Mouse (Mus musculus) spleen, adult 2 months (tissue): Measurements from ENCODE around the gene Sec22b. TPM values are rescaled to one million over a fixed set of nuclear protein-coding genes. Genes with fewer than 3 reads are reported as not detected.

Experiments
- DNase-seq, 2 experiments: peaks; one replicate each; pipeline versions ENCODE4 v3.0.0 to v3.0.0-alpha.2; 2012 to 2021; ENCODE audit warnings: low spot score in 2 of 2, low read depth in 1 of 2
- H3K27ac ChIP-seq: fragments of 200-500 bp; 2 replicates; pipeline ENCODE4 v1.5.1; 2012; ENCODE audit warnings: low read length, inconsistent platforms; ENCODE audit not compliant: insufficient read depth
- H3K27me3 ChIP-seq: fragments of 200-500 bp; 2 replicates; pipeline ENCODE4 v1.6.1; 2012; ENCODE audit warnings: mild to moderate bottlenecking, moderate library complexity, low read length, inconsistent platforms; ENCODE audit not compliant: control insufficient read depth, insufficient read depth
- H3K36me3 ChIP-seq: fragments of 200-500 bp; 2 replicates; pipeline ENCODE4 v1.6.1; 2012; ENCODE audit warnings: mild to moderate bottlenecking, low read length, inconsistent platforms; ENCODE audit not compliant: control insufficient read depth, insufficient read depth
- H3K4me1 ChIP-seq: fragments of 200-500 bp; 2 replicates; pipeline ENCODE4 v1.6.1; 2011; ENCODE audit warnings: inconsistent platforms; ENCODE audit not compliant: control insufficient read depth, insufficient read depth, insufficient read length
- H3K4me3 ChIP-seq: fragments of 200-500 bp; 2 replicates; pipeline ENCODE4 v1.5.1; 2011; ENCODE audit warnings: mild to moderate bottlenecking, inconsistent platforms; ENCODE audit not compliant: insufficient read depth, insufficient read length; ENCODE audit errors: extremely low read depth
- CTCF ChIP-seq: fragments of 200-500 bp; IDR thresholded peaks from 2 replicates; pipeline ENCODE4 v1.5.1; 2011; ENCODE audit warnings: mild to moderate bottlenecking, inconsistent platforms; ENCODE audit not compliant: insufficient read depth, insufficient read length, insufficient replicate concordance; ENCODE audit errors: extremely low read depth
- POLR2A ChIP-seq: fragments of 200-500 bp; IDR thresholded peaks from 2 replicates; pipeline ENCODE4 v1.6.1; 2011; ENCODE audit warnings: low read depth, low read length, inconsistent platforms
- WGBS: fragments of 180-500 bp; shearing (Covaris S2); methylation state at CpG from one replicate; pipeline ENCODE4 v1.1.7; 2018; 5-methylcytosine and 5-hydroxymethylcytosine counted together
- polyA plus RNA-seq: library from polyadenylated mRNA; depleted of rRNA; stranded (reverse); fragments of >200 nt; gene quantifications from 2 replicates; pipeline ENCODE4 v1.2.3, GENCODE M21; 2012

Sec22b gene
- polyA plus RNA-seq, 1 experiment: 17.1 TPM

DNA sequence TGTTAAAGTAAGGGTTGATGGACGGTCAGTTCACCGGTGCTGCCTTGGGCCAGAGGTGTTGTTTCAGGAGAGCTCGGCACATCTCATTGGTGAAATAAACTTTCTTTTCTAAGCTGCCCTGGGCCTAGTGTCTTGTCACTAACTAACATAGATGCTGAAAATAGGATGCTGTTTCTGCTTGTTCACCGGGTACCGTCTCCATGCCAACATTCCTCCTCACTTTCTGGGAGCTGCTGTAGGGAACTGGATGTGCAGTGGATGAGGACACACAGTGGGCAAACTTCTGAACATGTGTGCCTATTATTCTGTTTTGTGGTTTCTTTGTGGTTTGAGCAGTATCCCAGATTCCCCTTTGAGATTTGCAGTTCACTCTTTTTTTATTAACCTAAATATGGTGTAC, 19.4 kb upstream of the Sec22b start:
- 93% methylated on average over 5 of the region's 5 CpGs for WGBS

DNA sequence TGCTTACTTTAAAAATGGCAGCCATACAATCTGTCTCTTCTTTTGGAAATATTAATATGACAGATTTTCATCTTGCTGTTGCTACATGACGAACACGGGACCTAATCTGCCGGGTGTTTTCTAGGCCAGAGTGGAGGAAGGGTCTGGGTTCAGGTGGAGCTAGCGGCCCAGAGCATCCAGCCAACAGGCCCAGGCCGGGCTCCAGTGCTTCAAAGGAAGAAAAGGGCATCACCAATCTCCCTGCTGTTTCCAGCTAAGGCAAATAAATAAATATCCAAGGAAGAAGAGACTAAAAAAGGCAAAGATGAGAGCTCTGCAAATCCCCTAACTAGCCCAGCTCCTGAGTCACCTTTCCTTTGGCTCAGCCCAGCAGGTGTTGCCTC, 13.2 kb upstream of the Sec22b start:
- peaks cover 10% of the 10 kb centered on the region for H3K27me3 ChIP-seq
- H3K4me1 ChIP-seq: peaks cover 2% of the 10 kb centered on the region; the same call in 1 of the 2 replicates
- no peaks in the 10 kb centered on the region for H3K36me3 ChIP-seq
- DNase-seq: no peak
- TF ChIP-seq POLR2A: no peak
- no peak for TF ChIP-seq CTCF
- H3K27ac ChIP-seq: no peak overlapping the region
- WGBS: 74% methylated on average over 5 of the region's 5 CpGs
- H3K4me3 ChIP-seq: no peak overlapping the region

More for the DNA sequence above, 19.4 kb upstream of the Sec22b start:
- H3K4me1 ChIP-seq: no peaks in the 10 kb centered on the region
- no peak overlapping the region for H3K4me3 ChIP-seq
- DNase-seq: no peak
- H3K36me3 ChIP-seq: no peaks in the 10 kb centered on the region
- no peaks in the 10 kb centered on the region for H3K27me3 ChIP-seq
- no peak overlapping the region for H3K27ac ChIP-seq
- TF ChIP-seq POLR2A (no peak), CTCF (no peak)

DNA sequence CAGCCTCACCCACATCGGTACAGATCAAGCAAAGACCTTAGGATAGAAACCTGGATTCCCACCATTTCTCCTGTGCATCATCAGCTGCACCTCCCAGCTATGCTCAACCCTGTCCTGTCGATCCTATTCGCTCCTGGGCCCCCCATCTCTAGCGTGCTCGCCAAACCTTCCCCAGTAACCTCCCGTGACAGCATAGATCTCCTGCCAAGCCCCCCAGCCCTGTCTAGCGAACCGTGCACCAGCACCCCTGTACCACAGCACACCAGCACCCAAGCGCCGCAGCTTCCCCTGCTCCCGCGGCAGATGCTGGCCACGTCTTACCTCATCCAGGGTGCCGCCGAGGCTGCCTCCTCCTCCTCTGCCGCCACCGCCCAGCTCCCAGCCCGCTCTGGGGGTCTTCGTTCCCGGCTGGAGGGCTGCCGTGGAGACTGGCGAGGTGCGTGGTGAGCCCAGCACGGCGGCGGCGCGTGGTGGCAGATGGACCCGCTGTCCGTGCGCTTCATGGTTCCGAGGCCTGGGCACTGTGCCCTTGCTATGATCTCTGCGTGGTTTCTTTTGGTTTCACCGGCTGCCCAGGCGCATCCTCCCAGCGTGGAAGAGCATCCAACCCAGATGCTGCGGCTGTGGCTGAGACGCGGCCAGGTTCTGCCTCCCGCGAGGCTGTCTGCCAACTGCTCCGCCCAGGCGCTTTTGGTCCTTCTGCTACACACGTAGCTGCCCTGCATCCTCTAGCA, 12.7 kb upstream of the Sec22b start, which contains the start of gene Pde4dip:
Gene Pde4dip, minus strand, starts transcription at position 540 of the 734 bp plus-strand sequence.
- H3K27me3 ChIP-seq: peaks cover 10% of the 10 kb centered on the region
- H3K36me3 ChIP-seq: no peaks in the 10 kb centered on the region
- 4% methylated on average over 44 of the region's 44 CpGs for WGBS
- TF ChIP-seq CTCF (no peak), POLR2A (no peak)
- H3K27ac ChIP-seq: no peak within 1 kb of the TSS
- peaks cover 2% of the 10 kb centered on the region; the same call in 1 of the 2 replicates for H3K4me1 ChIP-seq
- DNase-seq: no peak
- peak within 1 kb of the TSS; percentile 14; the same call in 1 of the 2 replicates for H3K4me3 ChIP-seq

DNA sequence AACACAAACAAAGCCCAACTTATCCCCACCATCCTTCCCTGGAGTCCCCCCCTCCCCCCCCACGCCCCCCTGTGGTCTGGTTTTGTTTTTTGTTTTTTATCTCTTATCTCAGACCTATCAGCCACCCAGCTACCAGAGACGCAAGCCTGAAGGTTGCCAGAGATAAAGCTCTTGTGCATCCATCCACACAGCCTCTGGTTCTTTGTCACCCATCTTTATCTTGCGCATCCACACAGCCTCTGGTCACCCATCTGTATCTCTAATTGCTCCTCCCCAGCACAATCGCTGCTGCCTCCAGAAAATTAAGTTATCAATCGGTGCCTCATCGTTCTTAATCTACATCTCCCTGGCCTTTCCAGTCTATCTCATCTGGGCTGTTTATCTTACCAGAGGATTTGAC, 10.8 kb upstream of the Sec22b start:
- no peak overlapping the region for H3K4me3 ChIP-seq
- TF ChIP-seq CTCF: no peak
- TF ChIP-seq POLR2A: no peak
- H3K36me3 ChIP-seq: no peaks in the 10 kb centered on the region
- H3K27ac ChIP-seq: no peak overlapping the region
- no peak for DNase-seq
- WGBS: 56% methylated on average over 6 of the region's 6 CpGs
- peaks cover 2% of the 10 kb centered on the region; the same call in 1 of the 2 replicates for H3K4me1 ChIP-seq
- peaks cover 10% of the 10 kb centered on the region for H3K27me3 ChIP-seq

DNA sequence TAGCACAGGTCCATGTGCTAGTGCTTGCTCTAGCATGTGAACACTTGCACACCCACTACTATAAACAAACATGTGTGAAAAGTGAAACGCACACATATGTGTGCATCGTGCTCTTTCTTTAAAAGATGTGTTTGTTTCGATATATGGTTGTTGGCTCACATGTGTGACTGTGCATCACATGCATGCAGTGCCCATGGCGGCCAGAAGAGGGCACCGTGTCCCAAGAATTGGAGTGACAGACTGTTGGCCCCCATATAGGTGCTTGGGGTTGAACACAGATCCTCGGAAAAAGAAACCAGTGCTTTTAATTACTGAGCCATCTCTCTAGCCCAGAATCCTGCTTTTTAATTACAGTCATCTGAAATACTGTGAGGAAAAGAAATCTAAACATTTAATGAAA, 6.3 kb upstream of the Sec22b start:
- no peaks in the 10 kb centered on the region for H3K4me1 ChIP-seq
- no peak overlapping the region for H3K27ac ChIP-seq
- 0 out of 2 replicates have a peak, but pooled peaks cover 2% of the 10 kb centered on the region for H3K27me3 ChIP-seq
- WGBS: 52% methylated on average over 6 of the region's 6 CpGs
- TF ChIP-seq CTCF: peak; percentile 32; the same call in 1 of the 2 replicates
- TF ChIP-seq POLR2A: no peak
- H3K36me3 ChIP-seq: no peaks in the 10 kb centered on the region
- no peak overlapping the region for H3K4me3 ChIP-seq
- peak in 1 of 2 experiments; percentile 21 for DNase-seq

DNA sequence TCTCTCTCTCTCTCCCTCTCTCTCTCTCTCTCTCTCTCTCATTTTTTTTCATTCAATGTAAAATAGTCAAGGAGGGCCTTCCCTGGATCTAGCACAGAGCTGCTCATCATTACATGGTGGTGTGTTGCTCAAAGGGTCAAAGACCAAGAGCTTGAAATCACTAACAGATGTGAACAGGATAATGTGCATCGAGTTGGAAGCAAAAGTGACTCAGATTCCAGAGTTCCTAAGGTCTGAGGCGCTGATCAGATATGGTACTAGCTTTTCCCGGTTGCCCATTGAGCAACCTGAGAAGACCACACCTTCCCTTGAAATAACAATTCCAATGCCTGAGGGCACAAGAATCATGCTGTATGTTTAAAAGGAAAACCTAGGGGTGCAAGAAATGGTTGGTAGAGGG, 2.6 kb upstream of the Sec22b start:
- Histone ChIP-seq H3K4me1 (no peaks in the 10 kb centered on the region; the same call in 1 of the 2 replicates), H3K27ac (no peak overlapping the region), H3K4me3 (no peak overlapping the region), H3K36me3 (no peaks in the 10 kb centered on the region), H3K27me3 (no peaks in the 10 kb centered on the region)
- no peak for TF ChIP-seq CTCF
- TF ChIP-seq POLR2A: no peak
- 67% methylated on average over 3 of the region's 3 CpGs for WGBS
- DNase-seq: no peak

DNA sequence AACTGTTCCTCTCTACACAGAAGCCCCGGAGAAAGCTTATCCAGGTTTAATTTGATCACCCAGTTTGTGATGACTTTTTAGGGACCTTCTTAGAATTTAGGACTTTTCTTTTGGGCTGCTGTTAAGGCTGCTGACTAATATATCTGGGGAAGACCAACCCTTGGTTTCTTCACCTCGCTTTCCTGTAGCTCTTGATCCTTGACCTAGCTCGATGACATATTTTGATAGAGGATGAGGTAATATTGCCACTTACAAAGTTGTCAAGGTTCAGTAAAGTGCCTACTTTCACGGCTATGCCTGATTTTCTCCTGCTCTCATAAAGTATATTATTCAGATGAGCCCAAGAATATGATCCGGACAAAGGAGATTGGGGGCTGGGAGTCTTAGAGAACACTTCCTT, 596 bp downstream of the Sec22b start:
- DNase-seq: no peak
- no peaks in the 10 kb centered on the region for H3K36me3 ChIP-seq
- 13% methylated on average over 5 of the region's 5 CpGs for WGBS
- TF ChIP-seq POLR2A: no peak
- H3K4me1 ChIP-seq: no peaks in the 10 kb centered on the region; the same call in 1 of the 2 replicates
- H3K27ac ChIP-seq: no peak overlapping the region
- H3K27me3 ChIP-seq: no peaks in the 10 kb centered on the region
- H3K4me3 ChIP-seq: peak overlapping the region; percentile 100
